Mouse (Mus musculus): ENCODE results near the gene Ddb2. TPM values are rescaled to one million over a fixed set of nuclear protein-coding genes. Genes with fewer than 3 reads are reported as not detected.
A peak's percentile ranks its signal among the peaks of the same experiment; 100 is the strongest.
"Not testable (repeated sequence)": the region's sequence is repeated elsewhere in the genome, so short reads cannot be mapped to it uniquely, and the experiment has no call there.

The Ddb2 gene
- total and polyA plus RNA-seq, 2 experiments from 2014 or later, result 10.2 to 12.9 TPM

DNA sequence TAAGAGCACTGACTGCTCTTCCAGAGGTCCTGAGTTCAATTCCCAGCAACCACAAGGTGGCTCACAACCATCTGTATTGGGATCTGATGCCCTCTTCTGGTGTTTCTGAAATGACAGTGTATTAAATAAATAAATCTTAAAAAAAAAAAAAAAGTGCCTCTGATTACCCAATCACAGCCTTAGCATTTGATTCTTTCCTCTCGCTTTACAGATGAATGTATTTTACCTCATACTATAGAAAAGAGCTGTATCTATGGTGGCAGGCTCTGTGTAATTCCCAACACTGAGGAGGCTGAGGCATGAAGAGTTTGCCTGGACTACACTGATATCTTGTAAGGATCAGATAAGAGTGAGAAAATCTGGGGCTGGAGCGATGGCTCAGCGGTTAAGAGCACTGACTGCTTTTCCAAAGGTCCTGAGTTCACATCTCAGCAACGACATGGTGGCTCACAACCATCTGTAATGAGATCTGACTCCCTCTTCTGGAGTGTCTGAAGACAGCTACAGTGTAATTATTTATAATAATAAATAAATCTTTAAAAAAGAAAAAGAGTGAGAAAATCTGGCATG lies 814 bp upstream of the Ddb2 start:
- not testable (repeated sequence) for H3K27me3 ChIP-seq (ENCODE audit: insufficient read depth, low read length); H3K9me3 ChIP-seq (ENCODE audit: low read length); H3K36me3 ChIP-seq (ENCODE audit: insufficient read depth); H3K4me1 ChIP-seq (ENCODE audit: insufficient read depth)
- 18% methylated on average over 4 of the region's 4 CpGs for WGBS
- ATAC-seq (peak; percentile 67), DNase-seq (peak; percentile 53)
- peak; percentile 50; the same call in 1 of the 2 replicates for TF ChIP-seq CTCF (IDR thresholded peaks at IDR 0.05; ENCODE audit: low read depth)
- Histone ChIP-seq H3K27ac (ENCODE audit: low read depth, low read length) (peak overlapping the region; percentile 91), H3K4me2 (ENCODE audit: low read depth) (peak overlapping the region; percentile 85), H3K4me3 (ENCODE audit: low read depth, low read length) (peak overlapping the region; percentile 64), H3K9ac (peak overlapping the region; percentile 65)

- Histone ChIP-seq H3K4me1 (ENCODE audit: insufficient read depth) (no peaks in the 10 kb centered on the region), H3K36me3 (ENCODE audit: insufficient read depth) (no peaks in the 10 kb centered on the region), H3K27me3 (ENCODE audit: insufficient read depth, low read length) (no peaks in the 10 kb centered on the region), H3K9ac (no peak overlapping the region), H3K4me3 (ENCODE audit: low read depth, low read length) (no peak overlapping the region), H3K9me3 (ENCODE audit: low read length) (no peaks in the 10 kb centered on the region), H3K4me2 (ENCODE audit: low read depth) (no peak overlapping the region), H3K27ac (ENCODE audit: low read depth, low read length) (no peak overlapping the region)
- no peak for ATAC-seq
- 73% methylated on average over 2 of the region's 2 CpGs for WGBS
- no peak for TF ChIP-seq CTCF (IDR thresholded peaks at IDR 0.05; ENCODE audit: low read depth)
- DNase-seq, result no peak
These were observed 7.0 kb downstream of the Ddb2 start for GRCm38 (mm10) chr2:91229735-91230134.

DNA sequence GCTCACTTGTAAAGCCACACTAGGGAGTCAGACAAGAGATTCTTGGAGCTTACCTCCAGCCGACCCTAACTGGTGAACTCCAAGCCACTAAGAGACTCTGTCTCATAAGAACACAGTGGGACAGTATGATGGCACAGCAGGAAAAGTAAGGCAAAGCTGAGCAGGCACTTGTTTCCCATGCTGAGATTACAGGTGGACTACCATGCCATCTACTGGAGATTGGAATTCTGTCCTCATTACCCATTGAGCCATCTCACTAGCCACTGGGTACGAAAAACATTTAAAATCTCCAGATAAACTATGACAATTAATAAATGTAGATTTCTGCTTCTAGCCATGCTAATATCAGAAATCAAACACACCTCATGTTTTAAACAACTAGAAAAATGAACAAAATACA lies 13.2 kb downstream of the Ddb2 start:
- no peak overlapping the region for H3K9ac ChIP-seq
- no peaks in the 10 kb centered on the region for H3K9me3 ChIP-seq (ENCODE audit: low read length)
- H3K27ac ChIP-seq (ENCODE audit: low read depth, low read length), result no peak overlapping the region
- no peak for DNase-seq
- H3K4me1 ChIP-seq (ENCODE audit: insufficient read depth), result no peaks in the 10 kb centered on the region
- 84% methylated on average over 2 of the region's 2 CpGs for WGBS
- ATAC-seq, result no peak
- no peak for TF ChIP-seq CTCF (IDR thresholded peaks at IDR 0.05; ENCODE audit: low read depth)
- H3K36me3 ChIP-seq (ENCODE audit: insufficient read depth), result no peaks in the 10 kb centered on the region
- no peak overlapping the region for H3K4me2 ChIP-seq (ENCODE audit: low read depth)
- no peak overlapping the region for H3K4me3 ChIP-seq (ENCODE audit: low read depth, low read length)
- no peaks in the 10 kb centered on the region for H3K27me3 ChIP-seq (ENCODE audit: insufficient read depth, low read length)

DNA sequence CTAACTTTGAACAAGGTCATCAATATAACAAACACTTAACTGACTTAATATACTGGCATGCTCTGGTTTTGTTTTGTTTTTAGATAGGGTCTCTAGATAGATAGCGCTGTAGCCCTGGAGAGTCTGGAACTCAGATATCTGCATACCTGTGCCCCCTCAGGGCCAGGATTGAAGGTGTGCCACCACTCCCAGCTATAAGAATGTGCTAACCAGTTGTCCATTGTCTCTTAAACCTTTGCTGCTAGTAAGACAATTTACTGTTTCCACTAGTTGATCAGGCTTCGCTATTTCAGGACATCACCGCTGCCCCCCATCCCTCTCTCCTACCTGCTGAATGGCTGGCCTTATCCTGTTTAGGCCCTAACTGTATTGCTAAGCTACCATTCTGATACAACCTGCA lies 16.3 kb downstream of the Ddb2 start:
- H3K9ac ChIP-seq, result no peak overlapping the region
- no peaks in the 10 kb centered on the region for H3K27me3 ChIP-seq (ENCODE audit: insufficient read depth, low read length)
- no peak overlapping the region for H3K4me2 ChIP-seq (ENCODE audit: low read depth)
- WGBS, result 97% methylated on average over 3 of the region's 3 CpGs
- TF ChIP-seq CTCF (IDR thresholded peaks at IDR 0.05; ENCODE audit: low read depth), result no peak
- peaks cover 8% of the 10 kb centered on the region; the same call in 1 of the 2 replicates for H3K36me3 ChIP-seq (ENCODE audit: insufficient read depth)
- H3K9me3 ChIP-seq (ENCODE audit: low read length), result no peaks in the 10 kb centered on the region
- no peak for ATAC-seq
- no peak for DNase-seq
- no peak overlapping the region for H3K27ac ChIP-seq (ENCODE audit: low read depth, low read length)
- no peaks in the 10 kb centered on the region for H3K4me1 ChIP-seq (ENCODE audit: insufficient read depth)
- no peak overlapping the region for H3K4me3 ChIP-seq (ENCODE audit: low read depth, low read length)

GRCm38 (mm10) chr2:91217032-91217431 lies 19.8 kb downstream of the Ddb2 start:
- H3K9ac ChIP-seq, result no peak overlapping the region
- ATAC-seq, result no peak
- 46% methylated on average over 4 of the region's 4 CpGs for WGBS
- peak; percentile 31 for DNase-seq
- H3K9me3 ChIP-seq (ENCODE audit: low read length), result no peaks in the 10 kb centered on the region
- no peak overlapping the region for H3K27ac ChIP-seq (ENCODE audit: low read depth, low read length)
- no peak for TF ChIP-seq CTCF (IDR thresholded peaks at IDR 0.05; ENCODE audit: low read depth)
- H3K36me3 ChIP-seq (ENCODE audit: insufficient read depth), result peaks cover 23% of the 10 kb centered on the region
- H3K4me1 ChIP-seq (ENCODE audit: insufficient read depth), result no peaks in the 10 kb centered on the region
- H3K4me2 ChIP-seq (ENCODE audit: low read depth), result no peak overlapping the region
- no peaks in the 10 kb centered on the region for H3K27me3 ChIP-seq (ENCODE audit: insufficient read depth, low read length)
- no peak overlapping the region for H3K4me3 ChIP-seq (ENCODE audit: low read depth, low read length)

- Histone ChIP-seq H3K9me3 (ENCODE audit: low read length) (no peaks in the 10 kb centered on the region), H3K9ac (no peak overlapping the region), H3K36me3 (ENCODE audit: insufficient read depth) (peaks cover 55% of the 10 kb centered on the region), H3K4me2 (ENCODE audit: low read depth) (no peak overlapping the region), H3K27me3 (ENCODE audit: insufficient read depth, low read length) (no peaks in the 10 kb centered on the region), H3K4me3 (ENCODE audit: low read depth, low read length) (no peak overlapping the region), H3K27ac (ENCODE audit: low read depth, low read length) (no peak overlapping the region), H3K4me1 (ENCODE audit: insufficient read depth) (no peaks in the 10 kb centered on the region)
- TF ChIP-seq CTCF (IDR thresholded peaks at IDR 0.05; ENCODE audit: low read depth), result no peak
- no peak for DNase-seq
- no peak for ATAC-seq
These were observed 23.5 kb downstream of the Ddb2 start for GRCm38 (mm10) chr2:91213311-91213710.

DNA sequence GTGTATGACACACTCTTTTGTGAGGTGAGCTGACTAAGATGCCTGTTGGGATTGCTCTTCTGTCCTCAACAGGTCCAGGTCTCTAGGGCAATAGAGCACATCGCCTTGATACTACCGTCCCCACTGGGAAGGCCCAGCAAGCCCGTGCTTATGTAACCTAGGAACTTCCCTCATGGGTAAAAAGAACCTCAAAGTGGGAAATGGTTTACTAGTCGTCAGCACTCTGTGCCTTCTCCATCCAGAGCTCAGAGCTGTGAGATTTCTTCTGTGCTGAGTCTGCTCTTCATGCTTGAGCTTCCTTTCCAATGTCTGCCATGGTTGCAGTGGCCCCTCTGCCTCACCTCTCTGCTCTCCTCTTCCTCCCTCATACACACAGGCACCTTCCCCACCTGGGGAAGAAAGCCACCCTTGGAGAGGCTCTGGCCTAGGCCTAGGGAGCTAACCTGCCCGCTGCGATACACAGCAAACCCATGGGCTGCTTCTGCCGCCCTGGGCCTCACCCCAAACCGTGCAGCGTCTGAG lies 30.5 kb downstream of the Ddb2 start:
- H3K9me3 ChIP-seq (ENCODE audit: low read length), result no peaks in the 10 kb centered on the region
- no peak overlapping the region for H3K27ac ChIP-seq (ENCODE audit: low read depth, low read length)
- H3K27me3 ChIP-seq (ENCODE audit: insufficient read depth, low read length), result no peaks in the 10 kb centered on the region
- 94% methylated on average over 9 of the region's 9 CpGs for WGBS
- peaks cover 15% of the 10 kb centered on the region for H3K4me1 ChIP-seq (ENCODE audit: insufficient read depth)
- H3K36me3 ChIP-seq (ENCODE audit: insufficient read depth), result peaks cover 55% of the 10 kb centered on the region
- no peak overlapping the region for H3K9ac ChIP-seq
- no peak overlapping the region for H3K4me3 ChIP-seq (ENCODE audit: low read depth, low read length)
- DNase-seq (no peak), ATAC-seq (no peak)
- no peak overlapping the region for H3K4me2 ChIP-seq (ENCODE audit: low read depth)
- TF ChIP-seq CTCF (IDR thresholded peaks at IDR 0.05; ENCODE audit: low read depth), result no peak

All from forebrain, postnatal 0 days (tissue).